Mouse (Mus musculus) left cerebral cortex, adult 11 months (tissue): ENCODE results near the gene Psme4.
A peak's percentile ranks its signal among the peaks of the same experiment; 100 is the strongest.
"Not testable (repeated sequence)": the region's sequence is repeated elsewhere in the genome, so short reads cannot be mapped to it uniquely, and the experiment has no call there.

ENCODE experiments used
- DNase-seq: peaks from one replicate; pipeline ENCODE4 v3.0.0; 2022; ENCODE audit warnings: low spot score

Gene Psme4

DNA sequence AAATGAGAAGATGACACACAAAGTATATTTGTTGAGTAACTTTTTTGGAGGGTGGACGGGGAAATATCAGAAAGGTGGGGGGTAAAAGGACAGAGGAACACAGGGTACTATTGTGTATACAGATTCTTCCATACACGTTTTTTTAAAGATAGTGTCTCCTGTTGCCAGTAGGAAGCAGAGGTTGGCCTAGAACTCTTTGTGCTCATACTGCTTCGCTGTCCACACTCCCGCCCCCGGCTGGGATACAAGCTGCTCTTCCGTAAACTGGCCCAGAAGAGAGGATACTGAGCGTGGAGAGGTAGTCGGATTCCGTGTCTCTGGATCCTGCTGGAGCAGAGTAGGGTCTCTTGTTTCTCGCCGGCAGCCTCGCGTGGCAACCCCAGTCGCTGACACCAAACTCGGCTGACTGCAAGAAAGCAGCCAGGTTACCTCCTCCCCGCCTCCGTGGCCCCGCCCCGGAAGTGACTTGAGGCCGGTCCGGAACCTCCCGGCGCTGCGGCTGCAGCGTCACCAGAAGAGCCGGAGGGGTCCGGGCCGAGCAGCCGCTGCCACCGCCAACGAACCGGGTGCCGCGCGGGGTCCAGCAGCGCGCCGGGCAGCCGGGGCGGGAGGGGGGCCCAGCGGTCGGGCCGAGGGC is at the start of gene Psme4:
Gene Psme4, plus strand, starts transcription at position 460 of the 637 bp plus-strand sequence.
- DNase-seq = peak; percentile 89

GRCm38 (mm10) chr11:30723438-30723837 is 48.1 kb upstream of the Psme4 start:
- DNase-seq = no peak

- DNase-seq = no peak
Observed at GRCm38 (mm10) chr11:30730721-30731120, 40.8 kb upstream of the Psme4 start.

GRCm38 (mm10) chr11:30733376-30733775 is 38.1 kb upstream of the Psme4 start:
- peak; percentile 19 for DNase-seq

DNA sequence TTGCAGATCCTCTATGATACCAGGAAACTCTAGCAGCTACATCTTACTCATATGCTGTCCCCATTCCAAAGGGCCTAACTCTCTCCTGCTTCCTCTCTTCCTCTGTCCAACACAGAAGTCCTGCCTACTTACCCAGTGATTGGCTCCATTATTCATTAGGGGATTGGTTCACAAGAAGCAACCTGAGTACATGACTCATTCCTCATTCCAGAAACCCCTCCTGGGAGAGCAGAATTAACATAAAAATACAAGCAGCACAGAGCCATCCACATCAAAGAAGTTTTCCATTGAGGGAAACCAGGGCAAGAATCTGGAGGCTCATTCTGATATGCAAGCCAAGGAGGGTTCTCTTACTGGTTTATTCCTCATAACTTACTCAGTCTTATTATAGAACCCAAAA is 27.5 kb upstream of the Psme4 start:
- no peak for DNase-seq

DNA sequence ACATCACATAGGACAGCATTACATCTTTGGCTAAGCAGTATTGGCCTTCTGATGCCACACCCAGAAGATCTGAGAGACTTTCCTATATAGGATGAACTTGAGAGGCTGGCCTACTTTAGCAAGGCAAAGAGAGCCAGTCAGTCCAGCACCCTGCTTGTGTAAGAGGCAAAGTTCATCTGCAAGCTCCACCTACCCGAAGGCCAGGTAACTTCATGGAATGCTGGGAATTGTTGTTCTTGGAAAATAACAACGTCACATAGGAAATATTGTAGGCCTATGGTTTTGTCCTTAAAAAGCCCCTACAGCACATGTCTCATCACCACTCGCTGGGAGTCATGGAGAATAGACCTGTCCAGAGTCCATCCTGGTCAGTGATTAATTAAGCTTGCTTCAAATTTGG is 22.6 kb upstream of the Psme4 start:
- DNase-seq = no peak

DNA sequence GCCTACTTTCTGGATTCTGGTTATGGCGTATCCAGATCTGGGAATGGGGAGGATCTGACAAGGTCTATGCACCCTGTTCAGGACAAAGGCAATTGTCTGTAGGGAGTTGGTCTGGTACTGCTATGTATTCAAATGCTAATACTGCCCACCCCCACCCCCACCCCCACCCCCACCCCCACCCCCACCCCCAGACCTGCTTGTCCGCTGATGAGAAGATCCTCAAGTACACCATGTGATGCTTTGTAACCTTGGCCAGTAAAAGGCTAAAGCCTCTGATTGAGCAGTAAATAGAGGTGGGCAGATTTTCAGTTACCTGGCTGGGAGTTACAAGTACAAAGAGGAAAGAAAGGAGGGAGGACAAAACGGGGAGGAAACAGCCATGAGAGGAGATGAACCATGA is 21.9 kb upstream of the Psme4 start:
- no peak for DNase-seq

- DNase-seq = no peak
Observed at GRCm38 (mm10) chr11:30750039-30750823, 21.3 kb upstream of the Psme4 start.

DNA sequence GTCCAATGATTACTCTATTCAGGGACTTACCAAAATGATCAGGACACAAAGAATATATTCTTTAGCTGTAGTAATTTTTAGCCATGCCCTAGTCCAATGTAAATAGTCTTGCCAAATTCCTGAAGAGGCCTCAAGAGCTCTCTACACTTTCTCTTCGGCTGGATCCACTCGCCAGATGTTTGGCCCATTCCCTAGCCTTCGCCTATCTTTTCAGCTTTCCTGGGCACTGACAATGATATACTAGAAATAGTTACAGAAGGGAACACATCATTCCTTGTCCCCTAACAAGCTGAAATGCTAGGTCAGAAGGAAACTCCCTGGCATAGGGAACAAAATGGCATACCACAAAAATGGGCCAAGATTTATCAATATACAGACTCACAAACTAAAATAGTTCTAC is 18.6 kb upstream of the Psme4 start:
- DNase-seq = no peak

DNA sequence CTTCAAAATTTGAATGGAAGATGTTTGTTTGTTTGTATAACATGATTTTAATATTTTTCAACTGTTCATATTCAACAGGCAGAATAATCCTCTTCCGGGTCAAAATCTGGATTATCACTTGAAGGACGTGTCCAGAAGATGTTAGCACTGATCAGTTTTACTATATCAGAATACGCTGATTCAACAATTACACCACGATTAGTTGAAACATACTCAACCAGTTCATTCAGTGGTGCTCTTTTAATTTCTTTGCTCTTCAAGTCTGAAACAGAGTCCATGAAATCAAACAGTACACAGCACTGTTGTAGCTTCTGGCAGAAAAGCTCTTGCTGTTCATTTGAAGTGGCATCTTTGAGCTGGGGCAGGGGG is 17.1 kb upstream of the Psme4 start:
- not testable (repeated sequence) for DNase-seq

DNA sequence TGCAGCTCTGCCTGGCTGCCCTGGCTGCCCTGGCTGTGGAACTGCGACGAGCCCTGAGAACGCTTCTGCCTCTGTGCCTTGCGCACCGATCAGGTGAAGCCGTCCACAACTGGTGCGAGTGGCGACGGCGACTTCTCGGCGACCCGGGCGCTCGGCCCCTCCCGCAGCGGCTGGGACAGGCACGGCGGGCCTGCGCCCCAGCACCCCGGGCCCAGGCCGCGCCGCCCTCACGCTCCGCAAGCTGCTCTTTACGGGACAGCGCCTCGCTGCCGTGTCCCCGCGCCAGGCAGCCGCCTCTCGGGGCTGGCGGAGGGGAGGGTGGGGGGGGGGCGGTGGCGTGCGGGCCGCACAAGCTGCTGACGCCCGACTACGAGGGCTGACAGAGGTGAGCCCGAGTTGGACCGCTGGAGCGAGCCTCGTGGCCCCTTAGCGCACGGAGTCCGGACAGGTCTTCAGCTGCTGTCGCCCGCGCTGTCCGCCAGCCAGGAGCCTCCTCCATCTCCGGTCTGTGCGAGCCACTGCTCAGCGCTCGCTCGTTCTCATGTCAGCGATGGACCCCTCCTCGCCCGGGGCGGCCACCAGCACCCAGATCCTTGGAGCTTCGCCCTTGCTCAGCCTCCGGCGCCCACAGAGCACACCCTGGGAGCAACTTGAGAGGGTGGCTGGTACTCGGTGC is 16.5 kb upstream of the Psme4 start:
- DNase-seq = no peak

- DNase-seq = no peak
Observed at GRCm38 (mm10) chr11:30761381-30761780, 10.1 kb upstream of the Psme4 start.

GRCm38 (mm10) chr11:30761891-30762290 is 9.6 kb upstream of the Psme4 start:
- DNase-seq = no peak

DNA sequence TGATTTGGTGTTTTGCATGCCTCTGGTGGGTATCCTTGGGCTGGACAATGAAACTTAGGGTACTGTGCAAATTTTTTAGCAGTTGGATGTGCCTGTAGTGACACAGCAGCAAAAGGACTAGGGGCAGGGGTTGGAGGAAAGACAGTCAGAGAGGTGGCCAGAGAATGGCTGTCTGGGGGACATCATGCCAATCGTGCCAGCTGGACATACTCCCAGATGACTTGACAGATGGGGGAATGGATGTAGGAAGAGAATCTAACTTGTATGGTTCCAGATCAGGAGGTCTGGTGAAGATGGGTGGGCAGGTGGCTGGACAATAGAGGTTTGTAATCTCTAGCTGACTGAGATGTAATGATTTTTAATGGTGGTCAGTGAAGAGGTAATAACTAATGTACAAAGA is 6.5 kb upstream of the Psme4 start:
- no peak for DNase-seq

DNA sequence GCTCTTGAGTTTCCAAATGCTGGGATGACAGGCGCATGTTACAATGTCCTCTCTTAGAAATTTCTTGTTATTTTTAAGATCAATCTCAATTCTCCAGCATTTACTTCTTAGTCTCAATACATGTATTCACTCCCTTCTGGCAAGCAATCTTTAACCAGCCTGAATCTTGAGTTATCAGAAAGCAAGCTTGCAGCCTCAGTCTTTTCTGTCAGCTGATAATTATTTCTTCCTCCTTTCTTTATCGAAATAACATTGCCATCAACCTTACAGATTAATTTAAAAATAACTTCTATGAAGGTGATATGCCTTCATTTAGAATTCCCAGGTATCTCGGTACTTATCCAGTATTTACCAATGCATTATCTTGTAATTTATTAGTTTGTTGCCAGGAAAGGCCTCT is 709 bp upstream of the Psme4 start:
- no peak for DNase-seq

- DNase-seq = peak; percentile 14
Observed at GRCm38 (mm10) chr11:30771904-30772581, 517 bp downstream of the Psme4 start.

DNA sequence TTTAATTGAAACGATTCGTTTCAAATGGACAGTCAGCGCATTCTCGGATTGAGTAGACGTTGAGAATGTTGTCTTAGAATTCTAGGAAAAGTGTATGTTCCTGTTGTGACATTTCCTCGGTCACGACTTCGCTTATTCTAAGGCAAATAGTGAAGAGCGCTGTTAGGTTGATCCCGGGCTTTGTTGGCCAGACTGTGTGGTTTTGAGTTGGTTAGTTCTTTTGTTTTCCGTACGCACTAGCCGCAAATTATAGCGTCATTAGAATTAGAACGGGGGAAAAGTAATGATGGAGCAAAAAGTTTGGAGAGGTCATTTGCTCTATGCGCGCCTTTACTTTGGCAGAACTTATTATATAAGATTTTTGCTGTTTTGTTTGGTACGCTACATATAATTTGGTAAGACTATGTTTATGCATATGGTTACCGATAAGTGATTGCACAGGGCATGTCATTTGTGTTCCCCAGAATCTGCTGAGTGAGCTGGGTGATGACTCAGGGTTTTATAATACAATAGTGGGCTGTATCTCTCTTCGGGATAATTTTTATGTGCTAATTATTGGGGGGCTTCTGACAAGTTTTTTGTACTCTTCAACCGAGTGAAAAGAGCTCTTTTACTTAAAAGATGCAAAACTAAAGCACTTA is 1.4 kb downstream of the Psme4 start:
- no peak for DNase-seq

GRCm38 (mm10) chr11:30774638-30775037 is 3.1 kb downstream of the Psme4 start:
- no peak for DNase-seq

- DNase-seq = no peak
Observed at GRCm38 (mm10) chr11:30777498-30777897, 6.0 kb downstream of the Psme4 start.

- DNase-seq = no peak
Observed at GRCm38 (mm10) chr11:30780893-30781292, 9.4 kb downstream of the Psme4 start.

DNA sequence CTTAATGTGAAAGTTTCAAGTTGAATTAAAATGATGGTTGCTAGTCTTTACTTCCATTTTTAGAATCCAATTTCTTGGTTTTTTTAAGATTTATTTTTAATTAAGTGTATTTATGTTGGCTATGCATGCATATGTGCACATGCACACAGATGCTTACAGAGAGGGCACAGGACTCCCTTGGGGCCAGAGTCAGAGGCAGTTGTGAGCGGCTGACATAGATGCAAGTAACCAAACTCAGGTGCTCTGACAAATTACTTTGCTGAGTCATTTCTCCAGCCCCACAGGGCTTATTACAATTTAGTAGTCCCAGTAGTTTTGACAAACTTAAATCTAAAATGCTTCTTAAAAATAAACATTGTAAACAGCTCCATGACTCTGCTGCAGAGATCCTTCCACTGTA is 10.1 kb downstream of the Psme4 start:
- no peak for DNase-seq

DNA sequence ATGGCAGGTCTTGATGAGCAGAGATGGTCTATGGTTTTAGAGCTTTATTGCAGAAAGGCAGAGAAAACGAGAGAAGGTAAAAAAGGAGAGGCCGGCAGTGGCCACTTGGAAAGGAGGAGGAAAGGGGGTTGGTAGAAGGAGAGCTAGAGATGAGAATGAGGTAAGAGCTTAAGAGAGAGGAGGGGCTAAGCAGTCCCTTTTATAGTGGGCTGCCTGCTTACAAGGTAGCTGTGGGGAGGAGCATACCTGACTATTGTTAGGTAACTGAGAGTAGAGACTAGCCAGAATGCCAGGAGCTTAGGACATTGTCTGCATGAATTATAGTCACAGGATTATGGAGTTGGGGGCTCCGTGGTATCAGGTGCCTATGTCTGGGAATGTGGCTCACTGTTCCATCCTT is 14.0 kb downstream of the Psme4 start:
- DNase-seq = no peak
